Mouse (Mus musculus) MEL (cell line): ENCODE results near the gene Olfr1034. TPM values are rescaled to one million over a fixed set of nuclear protein-coding genes. Genes with fewer than 3 reads are reported as not detected.
"Not testable (repeated sequence)": the region's sequence is repeated elsewhere in the genome, so short reads cannot be mapped to it uniquely, and the experiment has no call there.

Experiments
- DNase-seq: peaks from one replicate; pipeline ENCODE4 v3.0.0; 2011; ENCODE audit warnings: low read depth, low spot score
- H3K27ac ChIP-seq: 2 replicates; pipeline ENCODE4 v1.5.1; 2012; ENCODE audit warnings: low read depth, mild to moderate bottlenecking, control low read depth, low read length, moderate library complexity; ENCODE audit not compliant: control insufficient read depth
- H3K27me3 ChIP-seq, 2 experiments: fragments of 150-350 bp in 1 of 2; sonication (generic) in 1 of 2; 2 replicates each; pipeline ENCODE4 v1.6.1; 2012; ENCODE audit warnings: low read length in 2 of 2, mild to moderate bottlenecking in 2 of 2, improper control_type of control experiment in 1 of 2, moderate library complexity in 1 of 2; ENCODE audit not compliant: insufficient read depth in 2 of 2, control insufficient read depth in 1 of 2
- H3K36me3 ChIP-seq, 2 experiments: 2 replicates each; pipeline ENCODE4 v1.6.1; 2012 to 2014; ENCODE audit warnings: low read length in 2 of 2, improper control_type of control experiment in 1 of 2, inconsistent platforms in 1 of 2, mild to moderate bottlenecking in 1 of 2; ENCODE audit not compliant: insufficient read depth in 2 of 2, control insufficient read depth in 1 of 2
- H3K4me1 ChIP-seq, 2 experiments: fragments of 150-350 bp in 1 of 2; sonication (generic) in 1 of 2; 2 replicates each; pipeline ENCODE4 v1.6.1; 2012; ENCODE audit warnings: low read length in 2 of 2, improper control_type of control experiment in 1 of 2, mild to moderate bottlenecking in 1 of 2; ENCODE audit not compliant: insufficient read depth in 2 of 2, control insufficient read depth in 1 of 2
- H3K4me3 ChIP-seq, 2 experiments: fragments of 150-350 bp in 1 of 2; sonication (generic) in 1 of 2; 2 replicates each; pipeline ENCODE4 v1.5.1; 2012; ENCODE audit warnings: low read depth in 2 of 2, low read length in 2 of 2, mild to moderate bottlenecking in 2 of 2, moderate library complexity in 2 of 2, control low read depth in 1 of 2, improper control_type of control experiment in 1 of 2; ENCODE audit not compliant: control insufficient read depth in 1 of 2, insufficient read depth in 1 of 2
- H3K79me2 ChIP-seq: 2 replicates; pipeline ENCODE4 v1.6.1; 2012; ENCODE audit warnings: mild to moderate bottlenecking, low read length, moderate library complexity; ENCODE audit not compliant: control insufficient read depth, poor library complexity, insufficient read depth
- H3K9ac ChIP-seq: 2 replicates; pipeline ENCODE4 v1.6.1; 2012; ENCODE audit warnings: low read depth, mild to moderate bottlenecking, control low read depth, low read length, moderate library complexity; ENCODE audit not compliant: control insufficient read depth, poor library complexity, severe bottlenecking
- H3K9me3 ChIP-seq: fragments of 150-350 bp; sonication (generic); replicated peaks from 2 replicates; pipeline ENCODE4 v1.6.1; 2012; ENCODE audit warnings: mild to moderate bottlenecking, low read length, improper control_type of control experiment, moderate library complexity; ENCODE audit not compliant: insufficient read depth
- BHLHE40 ChIP-seq: IDR thresholded peaks from 2 replicates; pipeline ENCODE4 v1.6.1; 2012; ENCODE audit warnings: low read depth, mild to moderate bottlenecking, inconsistent platforms, low read length, improper control_type of control experiment, borderline replicate concordance
- GABPA ChIP-seq: IDR thresholded peaks from 2 replicates; pipeline ENCODE4 v1.6.1; 2012; ENCODE audit warnings: low read depth, mild to moderate bottlenecking, inconsistent platforms, low read length, improper control_type of control experiment, moderate library complexity
- GATA1 ChIP-seq: IDR thresholded peaks from 2 replicates; pipeline ENCODE4 v1.6.1; 2011; ENCODE audit warnings: low read depth, low read length, improper control_type of control experiment
- MYC ChIP-seq: IDR thresholded peaks from 2 replicates; pipeline ENCODE4 v1.6.1; 2011; ENCODE audit warnings: low read depth, mild to moderate bottlenecking, low read length, improper control_type of control experiment, moderate library complexity
- POLR2AphosphoS5 ChIP-seq: IDR thresholded peaks from 2 replicates; pipeline ENCODE4 v1.6.1; 2012; ENCODE audit warnings: low read depth, borderline replicate concordance, mild to moderate bottlenecking, inconsistent platforms, low read length, moderate library complexity, mixed read lengths
- TCF12 ChIP-seq: IDR thresholded peaks from 2 replicates; pipeline ENCODE4 v1.6.1; 2014; ENCODE audit warnings: low read depth, mild to moderate bottlenecking, inconsistent platforms, low read length, improper control_type of control experiment, moderate library complexity
- ZNF384 ChIP-seq: IDR thresholded peaks from 2 replicates; pipeline ENCODE4 v1.6.1; 2012; ENCODE audit warnings: low read depth, mild to moderate bottlenecking, inconsistent platforms, low read length, improper control_type of control experiment
- polyA plus RNA-seq, 2 experiments: library from polyadenylated mRNA; stranded (reverse) in 1 of 2; unstranded in 1 of 2; fragments of >175 nt in 1 of 2; fragments of >200 nt in 1 of 2; gene quantifications; 2 replicates each; pipeline versions ENCODE4 v1.2.1 to v1.2.4; 2012; ENCODE audit warnings: low replicate concordance in 2 of 2, low read depth in 1 of 2; ENCODE audit not compliant: insufficient read length in 2 of 2, insufficient read depth in 1 of 2, missing spikeins in 1 of 2
- total RNA-seq: library from RNA; depleted of rRNA; stranded (reverse); fragments of 300-350 nt; gene quantifications from 2 replicates; pipeline ENCODE4 v1.2.3, GENCODE M21; 2012

The Olfr1034 gene
- total and polyA plus RNA-seq, 3 experiments = not detected

GRCm38 (mm10) chr2:86021518-86021917, 24.1 kb upstream of the Olfr1034 start:
- H3K4me3 ChIP-seq, H3K27ac ChIP-seq, H3K36me3 ChIP-seq, H3K9me3 ChIP-seq, H3K79me2 ChIP-seq, H3K9ac ChIP-seq, H3K4me1 ChIP-seq, H3K27me3 ChIP-seq, DNase-seq: not testable (repeated sequence)

- not testable (repeated sequence) for H3K4me3 ChIP-seq, H3K27me3 ChIP-seq, H3K9me3 ChIP-seq, H3K79me2 ChIP-seq, H3K36me3 ChIP-seq, H3K27ac ChIP-seq, H3K4me1 ChIP-seq, H3K9ac ChIP-seq, DNase-seq
These were observed 5.1 kb downstream of the Olfr1034 start for GRCm38 (mm10) chr2:86050777-86051176.

GRCm38 (mm10) chr2:86063766-86064165, 18.1 kb downstream of the Olfr1034 start:
- not testable (repeated sequence) for H3K4me1 ChIP-seq, H3K79me2 ChIP-seq, H3K9ac ChIP-seq, H3K27me3 ChIP-seq, H3K36me3 ChIP-seq, DNase-seq, H3K27ac ChIP-seq, H3K9me3 ChIP-seq, H3K4me3 ChIP-seq

- no peak overlapping the region for H3K27ac ChIP-seq
- no peak overlapping the region for H3K9ac ChIP-seq
- H3K4me1 ChIP-seq = no peaks in the 10 kb centered on the region
- DNase-seq = no peak
- no peaks in the 10 kb centered on the region for H3K27me3 ChIP-seq
- no peaks in the 10 kb centered on the region for H3K9me3 ChIP-seq
- no peaks in the 10 kb centered on the region for H3K36me3 ChIP-seq
- no peak overlapping the region for H3K4me3 ChIP-seq
- H3K79me2 ChIP-seq = no peaks in the 10 kb centered on the region
- TF ChIP-seq MYC (no peak), TCF12 (no peak), POLR2AphosphoS5 (no peak), GATA1 (no peak), ZNF384 (no peak), GABPA (no peak), BHLHE40 (no peak)
These were observed 24.5 kb downstream of the Olfr1034 start for GRCm38 (mm10) chr2:86070189-86070588.

GRCm38 (mm10) chr2:86073692-86074091, 28.0 kb downstream of the Olfr1034 start, which contains the start of gene Olfr1036:
Olfr1036 (plus strand) TSS chr2:86073992.
- H3K27ac ChIP-seq, H3K79me2 ChIP-seq, H3K27me3 ChIP-seq, H3K9ac ChIP-seq, H3K9me3 ChIP-seq, H3K36me3 ChIP-seq, DNase-seq, H3K4me3 ChIP-seq, H3K4me1 ChIP-seq: not testable (repeated sequence)

- not testable (repeated sequence) for H3K9me3 ChIP-seq, H3K79me2 ChIP-seq, H3K27ac ChIP-seq, H3K4me1 ChIP-seq, H3K9ac ChIP-seq, H3K36me3 ChIP-seq, DNase-seq, H3K4me3 ChIP-seq, H3K27me3 ChIP-seq
These were observed 34.8 kb downstream of the Olfr1034 start for GRCm38 (mm10) chr2:86080478-86080877.
